In genomic region chr3:69214566-69214965, GRCm38 (mm10) we compare ENCODE assay signal across 32 mouse cellular contexts. TPM values are rescaled to one million over a fixed set of nuclear protein-coding genes. Genes with fewer than 3 reads are reported as not detected.
DNase-seq lines count a peak whose midpoint lies in the region; TF ChIP-seq lines count a peak whose summit lies in the region.
"Had no signal": no experiment of that assay in that cellular context is flagged by ENCODE, and none has a peak within 500 bp of the region (broad histone marks: within the 10 kb centered on the region; RNA-seq: fewer than 3 reads in every experiment).

No protein-coding gene starts in this region.

- H3K4me1 ChIP-seq in bone marrow macrophage, adult 2 months (ENCODE audit: control insufficient read depth, insufficient read depth, low read length) = peaks cover 12% of the 10 kb centered on the region
- H3K4me1 ChIP-seq: embryonic facial prominence, embryonic 10.5 days; embryonic facial prominence, embryonic 12.5 days; forebrain, embryonic 13.5 days; forebrain, embryonic 15.5 days had no signal

- intact Hi-C loops in heart, postnatal 36 days (cut with DNase I) = no loop called here
- intact Hi-C loops in gastrocnemius, postnatal 14 days (cut with DNase I; ENCODE audit: low total_unique reads) = no loop called here

- H3K27ac ChIP-seq in bone marrow macrophage, adult 2 months (ENCODE audit: insufficient read depth, low read depth, low read length) = peak overlapping the region; percentile 13; the same call in 1 of the 2 replicates
- H3K27ac ChIP-seq: embryonic facial prominence, embryonic 10.5 days; embryonic facial prominence, embryonic 12.5 days; forebrain, embryonic 13.5 days; forebrain, embryonic 15.5 days had no signal

- DNase-seq in heart, adult 11 months = peak; percentile 68
- no peak for DNase-seq in heart, postnatal 36 days
- peak; percentile 29 for DNase-seq in 3134 (ENCODE audit: extremely low read depth, insufficient read length, low spot score)
- no peak for DNase-seq in gastrocnemius, postnatal 14 days
- DNase-seq in embryo, embryonic 9.5 days (ENCODE audit: extremely low spot score) = no peak
- DNase-seq: adrenal gland, adult 8-10 months; adrenal gland, postnatal 14 days; adrenal gland, postnatal 36 days; B cell, adult 2 months; cerebellum, adult 11 months; cerebellum, adult 18-20 months; cerebellum, adult 8-10 months; cerebellum, adult 9-11 months; cerebellum, postnatal 14 days; cerebellum, postnatal 36 days; embryo, embryonic 11 days; forebrain, postnatal 0 days had no signal

- no peak overlapping the region for H3K4me3 ChIP-seq in bone marrow macrophage, adult 2 months (ENCODE audit: insufficient read depth, low read length)
- H3K4me3 ChIP-seq: embryonic facial prominence, embryonic 10.5 days; embryonic facial prominence, embryonic 12.5 days; forebrain, embryonic 13.5 days; forebrain, embryonic 15.5 days had no signal

- TF ChIP-seq POLR2A in bone marrow macrophage, adult 2 months (IDR thresholded peaks at IDR 0.05; ENCODE audit: borderline replicate concordance, low read depth, low read length) = no peak

- no peak for TF ChIP-seq CTCF in bone marrow macrophage, adult 2 months (IDR thresholded peaks at IDR 0.05; ENCODE audit: low read depth, low read length)

RNA-seq across cellular contexts. Expression of gene Arl14, which starts 7.7 kb away (rescaled TPM):
- not detected for total RNA-seq in heart, postnatal 36 days (2021)
- polyA plus RNA-seq in bone marrow macrophage, adult 2 months (2012; ENCODE audit: insufficient read depth, insufficient read length, missing spikeins) = not detected in 2 replicates
- total RNA-seq in gastrocnemius, postnatal 14 days (2021) = not detected
- total RNA-seq: adrenal gland, adult 18-20 months; adrenal gland, adult 8-10 months; adrenal gland, postnatal 14 days; adrenal gland, postnatal 36 days; CH12.LX; common myeloid progenitor, adult 5-6 weeks; forebrain, postnatal 0 days; G1E had no signal
- polyA plus RNA-seq: activated CD4-positive, CD25-positive, alpha-beta regulatory T cell, adult 4 months; brain, embryonic 14.5 days; CD4-positive, CD25-positive, alpha-beta regulatory T cell, adult 4 months; embryonic facial prominence, embryonic 10.5 days; embryonic facial prominence, embryonic 12.5 days; embryonic facial prominence, embryonic 14.5 days; forebrain, embryonic 11.5 days; forebrain, embryonic 13.5 days; forebrain, embryonic 15.5 days; forebrain, postnatal 0 days; G1E; Patski had no signal

Comparison
In these comparisons a context has a peak if more than half of its experiments do, and no peak if none do; other contexts are left out.
1. DNase-seq: peak in heart, adult 11 months (single experiment) and 3134 (single experiment); none in heart, postnatal 36 days (0 of 2), gastrocnemius, postnatal 14 days (single experiment) and embryo, embryonic 9.5 days (single experiment).